Mouse (Mus musculus): ENCODE results near the gene Tmem245.

The Tmem245 gene

GRCm38 (mm10) chr4:56865003-56865511 lies 82.2 kb downstream of the Tmem245 start, which contains the start of gene Ctnnal1:
Gene Ctnnal1, minus strand, starts transcription at chr4:56865188.
- peak; percentile 76 to 80 for DNase-seq (ENCODE audit: low spot score in 2 of 2)

- DNase-seq (ENCODE audit: low spot score in 2 of 2) = peak; percentile 19 to 45
These were observed 82.7 kb downstream of the Tmem245 start for GRCm38 (mm10) chr4:56864417-56865001.

- no peak for DNase-seq (ENCODE audit: low spot score in 2 of 2)
These were observed 83.2 kb downstream of the Tmem245 start for GRCm38 (mm10) chr4:56864016-56864415.

- no peak for DNase-seq (ENCODE audit: low spot score in 2 of 2)
These were observed 85.7 kb downstream of the Tmem245 start for GRCm38 (mm10) chr4:56861551-56861950.

GRCm38 (mm10) chr4:56858733-56859132 lies 88.5 kb downstream of the Tmem245 start:
- no peak for DNase-seq (ENCODE audit: low spot score in 2 of 2)

GRCm38 (mm10) chr4:56856371-56856949 lies 90.8 kb downstream of the Tmem245 start:
- DNase-seq (ENCODE audit: low spot score in 2 of 2) = no peak

GRCm38 (mm10) chr4:56855935-56856334 lies 91.3 kb downstream of the Tmem245 start:
- DNase-seq (ENCODE audit: low spot score in 2 of 2) = no peak

GRCm38 (mm10) chr4:56850724-56851123 lies 96.5 kb downstream of the Tmem245 start:
- DNase-seq (ENCODE audit: low spot score in 2 of 2) = no peak

GRCm38 (mm10) chr4:56848044-56848443 lies 99.2 kb downstream of the Tmem245 start:
- DNase-seq (ENCODE audit: low spot score in 2 of 2) = no peak

- no peak for DNase-seq (ENCODE audit: low spot score in 2 of 2)
These were observed 99.8 kb downstream of the Tmem245 start for GRCm38 (mm10) chr4:56847400-56847799.

- no peak for DNase-seq (ENCODE audit: low spot score in 2 of 2)
These were observed 101.2 kb downstream of the Tmem245 start for GRCm38 (mm10) chr4:56845896-56846533.

- DNase-seq (ENCODE audit: low spot score in 2 of 2) = no peak
These were observed 102.3 kb downstream of the Tmem245 start for GRCm38 (mm10) chr4:56844911-56845310.

- DNase-seq (ENCODE audit: low spot score in 2 of 2) = no peak
These were observed 103.3 kb downstream of the Tmem245 start for GRCm38 (mm10) chr4:56843963-56844362.

- no peak for DNase-seq (ENCODE audit: low spot score in 2 of 2)
These were observed 104.7 kb downstream of the Tmem245 start for GRCm38 (mm10) chr4:56842501-56842900.

- DNase-seq (ENCODE audit: low spot score in 2 of 2) = no peak
These were observed 106.9 kb downstream of the Tmem245 start for GRCm38 (mm10) chr4:56840297-56840696.

GRCm38 (mm10) chr4:56837661-56838060 lies 109.6 kb downstream of the Tmem245 start:
- no peak for DNase-seq (ENCODE audit: low spot score in 2 of 2)

- no peak for DNase-seq (ENCODE audit: low spot score in 2 of 2)
These were observed 115.2 kb downstream of the Tmem245 start for GRCm38 (mm10) chr4:56831998-56832397.

GRCm38 (mm10) chr4:56831013-56831609 lies 116.1 kb downstream of the Tmem245 start:
- no peak for DNase-seq (ENCODE audit: low spot score in 2 of 2)

- peak in 1 of 2 experiments; percentile 40 for DNase-seq (ENCODE audit: low spot score in 2 of 2)
These were observed 117.7 kb downstream of the Tmem245 start for GRCm38 (mm10) chr4:56829511-56829921.

- DNase-seq (ENCODE audit: low spot score in 2 of 2) = no peak
These were observed 118.3 kb downstream of the Tmem245 start for GRCm38 (mm10) chr4:56828932-56829331.

- DNase-seq (ENCODE audit: low spot score in 2 of 2) = no peak
These were observed 123.0 kb downstream of the Tmem245 start for GRCm38 (mm10) chr4:56824231-56824630.

GRCm38 (mm10) chr4:56820017-56820550 lies 127.2 kb downstream of the Tmem245 start:
- DNase-seq (ENCODE audit: low spot score in 2 of 2) = no peak

Measured in frontal cortex, postnatal 10 days (tissue).